Comparison of ENCODE assay signal across 8 mouse cellular contexts in genomic region chr9:28403831-28404562, GRCm38 (mm10).
DNase-seq lines count a peak whose midpoint lies in the region; ATAC-seq lines count a peak whose summit lies in the region.

No protein-coding gene starts in this region.

- DNase-seq in urinary bladder, postnatal 14 days (ENCODE audit: low spot score) = peak; percentile 6
- no peak for DNase-seq in urinary bladder, postnatal 25 days (ENCODE audit: low spot score)
- DNase-seq in embryo, embryonic 9.5 days (ENCODE audit: extremely low spot score) = peak; percentile 82
- peak; percentile 65 for DNase-seq in left cerebral cortex, adult 11 months (ENCODE audit: low spot score)
- DNase-seq in midbrain, embryonic 14.5 days = peak; percentile 75
- DNase-seq in yolk sac, embryonic 10.5 days (ENCODE audit: low spot score) = peak; percentile 16

- H3K27ac ChIP-seq in heart, embryonic 16.5 days (ENCODE audit: low read length) = no peak overlapping the region
- H3K27ac ChIP-seq in midbrain, embryonic 14.5 days (replicated peaks; ENCODE audit: low read depth, low read length) = peak overlapping the region; percentile 26; the same call in 1 of the 2 replicates

- H3K27me3 ChIP-seq in heart, embryonic 16.5 days (ENCODE audit: control insufficient read depth, insufficient read depth, low read length) = peaks cover 25% of the 10 kb centered on the region
- H3K27me3 ChIP-seq in midbrain, embryonic 14.5 days (ENCODE audit: control insufficient read depth, insufficient read depth, low read length) = no peaks in the 10 kb centered on the region

- peak overlapping the region; percentile 94 for H3K4me2 ChIP-seq in heart, embryonic 16.5 days (ENCODE audit: low read depth, low read length)
- peak overlapping the region; percentile 98 for H3K4me2 ChIP-seq in midbrain, embryonic 14.5 days (ENCODE audit: low read length)

- peak; percentile 28; the same call in 1 of the 2 replicates for ATAC-seq in heart, embryonic 16.5 days (replicated peaks; ENCODE audit: extremely low read depth, insufficient read depth, low FRiP score)
- ATAC-seq in midbrain, embryonic 14.5 days (ENCODE audit: low FRiP score, low TSS enrichment) = peak; percentile 50; the same call in 1 of the 2 replicates
- ATAC-seq in activated CD4-positive, CD25-positive, alpha-beta regulatory T cell, adult 4 months = no peak

- H3K9me3 ChIP-seq in heart, embryonic 16.5 days (replicated peaks; ENCODE audit: control insufficient read depth, low read length) = no peaks in the 10 kb centered on the region
- H3K9me3 ChIP-seq in midbrain, embryonic 14.5 days (ENCODE audit: control insufficient read depth, low read length) = no peaks in the 10 kb centered on the region

- no peaks in the 10 kb centered on the region for H3K36me3 ChIP-seq in heart, embryonic 16.5 days (ENCODE audit: control insufficient read depth, insufficient read depth)
- H3K36me3 ChIP-seq in midbrain, embryonic 14.5 days (ENCODE audit: control insufficient read depth, insufficient read depth, low read length) = no peaks in the 10 kb centered on the region

- H3K4me3 ChIP-seq in heart, embryonic 16.5 days (ENCODE audit: low read length) = peak overlapping the region; percentile 62
- H3K4me3 ChIP-seq in midbrain, embryonic 14.5 days (replicated peaks; ENCODE audit: low read depth, low read length) = peak overlapping the region; percentile 54

- WGBS in heart, embryonic 16.5 days = 3% methylated on average over 30 of the region's 30 CpGs
- WGBS in midbrain, embryonic 14.5 days = under 1% methylated on average over 30 of the region's 30 CpGs

- peak overlapping the region; percentile 70 for H3K9ac ChIP-seq in heart, embryonic 16.5 days (ENCODE audit: low read length)
- H3K9ac ChIP-seq in midbrain, embryonic 14.5 days (replicated peaks; ENCODE audit: low read length) = peak overlapping the region; percentile 62

- 0 out of 2 replicates have a peak, but pooled peaks cover 5% of the 10 kb centered on the region for H3K4me1 ChIP-seq in heart, embryonic 16.5 days (ENCODE audit: control insufficient read depth, insufficient read depth, low read length)
- peaks cover 22% of the 10 kb centered on the region for H3K4me1 ChIP-seq in midbrain, embryonic 14.5 days (ENCODE audit: control insufficient read depth, insufficient read depth, low read length)
